Mouse (Mus musculus): ENCODE results near the gene N4bp2.

DNA sequence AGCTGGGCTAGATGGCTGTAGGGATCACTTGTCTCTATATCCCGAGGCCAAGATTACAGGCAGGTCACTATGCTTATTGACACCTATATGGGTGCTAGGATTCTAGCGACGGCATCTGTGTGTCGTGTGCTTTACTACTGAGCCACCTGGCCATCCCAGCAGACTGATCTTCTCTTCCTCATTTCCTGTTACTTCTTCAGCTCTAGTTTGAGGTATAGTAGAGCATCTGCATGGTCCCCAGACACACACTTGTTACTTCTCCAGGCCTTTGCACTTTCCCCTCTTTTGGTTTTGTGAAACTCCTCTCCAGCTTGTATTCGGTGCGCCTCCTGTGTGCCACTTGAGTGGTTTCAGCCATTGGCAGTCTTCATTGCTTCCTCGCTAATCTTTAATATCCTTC is 111.9 kb downstream of the N4bp2 start:
- TF ChIP-seq POLR2A (IDR thresholded peaks at IDR 0.05; ENCODE audit: insufficient read depth, low read depth, low read length) (no peak), CTCF (IDR thresholded peaks at IDR 0.05) (no peak)
